Mouse (Mus musculus) liver, adult (tissue): Measurements from ENCODE around the gene Trex1.

ENCODE experiments used
- GATA4 ChIP-seq: IDR thresholded peaks from 2 replicates; pipeline ENCODE4 v1.6.1; 2014; ENCODE audit warnings: mild to moderate bottlenecking, low read length; ENCODE audit not compliant: insufficient replicate concordance

The Trex1 gene

GRCm38 (mm10) chr9:109095137-109095982 lies 35.8 kb upstream of the Trex1 start, which contains the start of gene Plxnb1:
Gene Plxnb1 (plus strand): TSS chr9:109095389.
- no peak for TF ChIP-seq GATA4

- TF ChIP-seq GATA4: no peak
These were observed 35.1 kb upstream of the Trex1 start for GRCm38 (mm10) chr9:109094553-109095136.

- TF ChIP-seq GATA4: no peak
These were observed 34.4 kb upstream of the Trex1 start for GRCm38 (mm10) chr9:109093786-109094552.

DNA sequence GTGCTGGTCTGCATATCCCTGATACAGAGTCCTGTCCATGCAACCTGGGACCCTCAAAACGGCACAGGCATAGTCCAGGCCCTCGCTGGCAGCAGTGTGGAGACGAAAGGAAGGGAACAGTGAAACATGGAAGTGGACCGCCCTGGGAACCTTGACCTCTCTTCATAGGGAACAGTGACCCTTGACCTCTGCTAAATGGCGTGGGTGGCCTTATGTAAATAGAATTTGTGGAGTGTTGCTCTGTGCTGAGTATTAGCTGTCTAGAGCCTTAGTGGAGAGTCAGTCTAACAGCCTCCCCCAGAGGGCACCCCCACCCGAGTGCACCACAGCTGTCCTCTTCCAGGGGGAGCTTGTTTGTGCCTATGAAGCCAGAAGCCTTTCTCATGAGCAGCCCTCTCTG lies 33.3 kb upstream of the Trex1 start:
- TF ChIP-seq GATA4: no peak

GRCm38 (mm10) chr9:109091802-109092201 lies 32.3 kb upstream of the Trex1 start:
- no peak for TF ChIP-seq GATA4

GRCm38 (mm10) chr9:109090446-109090845 lies 30.9 kb upstream of the Trex1 start:
- TF ChIP-seq GATA4: no peak

DNA sequence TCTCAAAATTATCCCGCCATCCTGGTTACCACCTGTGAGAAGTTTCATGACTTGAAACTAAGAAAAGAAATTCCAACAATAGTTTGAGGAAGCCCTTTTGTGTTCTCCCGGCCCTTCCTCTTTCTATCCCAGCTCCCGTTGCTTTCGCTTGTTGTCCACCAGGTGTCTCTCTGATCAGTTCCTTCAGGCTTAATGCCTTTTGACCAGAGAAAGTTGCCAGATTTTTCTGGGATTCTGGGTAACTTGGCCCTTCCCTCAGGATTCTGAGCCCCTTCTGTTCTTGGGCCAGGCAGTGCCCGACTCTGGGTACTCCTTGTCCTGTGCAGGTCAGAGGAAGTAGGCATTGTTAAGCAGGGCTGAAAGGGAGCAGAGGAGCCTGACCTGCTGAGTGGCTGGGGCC lies 28.5 kb upstream of the Trex1 start:
- TF ChIP-seq GATA4: no peak

- no peak for TF ChIP-seq GATA4
These were observed 25.4 kb upstream of the Trex1 start for GRCm38 (mm10) chr9:109084922-109085321.

DNA sequence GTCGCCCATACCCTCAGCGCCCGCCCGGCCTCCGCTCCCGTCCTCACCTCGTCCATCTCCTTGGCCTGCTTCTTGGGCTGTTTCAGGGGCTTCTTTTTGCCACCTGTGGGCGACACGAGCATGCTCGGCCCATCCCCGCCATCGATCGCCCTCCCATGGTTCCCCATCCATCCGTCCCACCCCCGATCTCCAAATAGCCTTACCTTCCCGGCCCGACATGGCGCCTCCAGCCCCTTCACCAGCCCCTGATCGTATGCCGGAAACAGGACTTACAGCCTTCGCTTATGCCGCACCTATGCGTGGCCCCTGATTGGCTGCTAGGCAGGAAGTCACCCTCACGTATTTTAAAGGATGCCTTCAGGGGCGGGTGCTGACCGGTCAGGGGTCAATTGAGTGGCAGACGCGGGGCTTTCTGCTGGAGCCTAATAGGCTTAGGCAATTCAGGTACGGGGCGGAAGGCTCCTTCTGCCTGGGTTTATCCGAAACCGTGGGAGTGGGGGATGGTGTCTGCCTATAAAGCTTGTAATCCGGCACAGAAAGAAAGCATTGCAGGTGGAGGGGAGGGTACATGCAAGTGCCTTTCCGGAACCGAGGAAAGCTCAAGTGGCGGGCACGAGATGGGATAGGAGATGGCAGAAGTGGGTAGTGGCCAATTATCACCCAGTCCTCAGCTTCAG lies 22.7 kb upstream of the Trex1 start, which contains the start of the genes Ccdc51 and Tma7:
Gene Ccdc51, plus strand, starts transcription at position 370 of the 677 bp plus-strand sequence.
Gene Tma7, minus strand, starts transcription at position 464 of the 677 bp plus-strand sequence.
- peak; percentile 12; the same call in 1 of the 2 replicates for TF ChIP-seq GATA4

- TF ChIP-seq GATA4: no peak
These were observed 22.2 kb upstream of the Trex1 start for GRCm38 (mm10) chr9:109081749-109082123.

DNA sequence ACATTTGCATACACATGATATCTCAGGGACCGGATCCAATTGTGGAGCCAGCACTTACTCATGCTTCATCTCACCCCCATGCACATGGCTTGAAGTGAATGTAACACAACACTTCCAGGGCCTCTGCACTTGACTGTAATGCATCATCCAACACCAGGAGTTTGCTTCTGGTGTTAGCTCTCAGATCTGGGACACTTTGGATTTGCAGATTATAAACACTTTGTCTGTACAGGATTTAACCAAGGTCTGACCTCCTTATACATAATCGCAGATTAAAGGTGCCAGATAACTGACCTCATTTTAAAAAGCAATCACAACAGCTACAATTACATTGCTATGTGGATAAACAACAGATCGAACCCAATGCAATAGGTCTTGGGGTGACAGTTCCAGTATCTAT lies 21.0 kb upstream of the Trex1 start:
- TF ChIP-seq GATA4: no peak

- TF ChIP-seq GATA4: peak; percentile 14; the same call in 1 of the 2 replicates
These were observed 14.4 kb upstream of the Trex1 start, which contains the start of gene Atrip for GRCm38 (mm10) chr9:109073661-109074573. Gene Atrip (minus strand): TSS chr9:109074124.

GRCm38 (mm10) chr9:109068095-109068735 lies 8.7 kb upstream of the Trex1 start:
- TF ChIP-seq GATA4: no peak
